Mouse (Mus musculus) midbrain, postnatal 0 days (tissue): ENCODE results near the gene Vdac1. TPM values are rescaled to one million over a fixed set of nuclear protein-coding genes. Genes with fewer than 3 reads are reported as not detected.
A peak's percentile ranks its signal among the peaks of the same experiment; 100 is the strongest.

Experiments
- ATAC-seq: fragments of 200-750 bp; cut with Nextera tagmentation; 2 replicates; pipeline ENCODE4 v1.8.0; 2017; ENCODE audit warnings: moderate number of reproducible peaks, mild to moderate bottlenecking, moderate TSS enrichment, moderate library complexity; ENCODE audit not compliant: low FRiP score
- DNase-seq: peaks from one replicate; pipeline ENCODE4 v3.0.0-alpha.2; 2015; ENCODE audit warnings: low spot score
- H3K27ac ChIP-seq: fragments of 300-500 bp; sonication (generic); 2 replicates; pipeline ENCODE4 v1.5.1; 2014; ENCODE audit warnings: low read depth, mild to moderate bottlenecking, low read length, mixed read lengths
- H3K27me3 ChIP-seq: fragments of 300-500 bp; sonication (generic); 2 replicates; pipeline ENCODE4 v1.6.1; 2014; ENCODE audit warnings: low read length, control low read depth, mixed read lengths; ENCODE audit not compliant: insufficient read depth
- H3K36me3 ChIP-seq: fragments of 300-500 bp; sonication (generic); 2 replicates; pipeline ENCODE4 v1.6.1; 2014; ENCODE audit warnings: low read length, control low read depth, mixed read lengths; ENCODE audit not compliant: insufficient read depth
- H3K4me1 ChIP-seq: fragments of 300-500 bp; sonication (generic); 2 replicates; pipeline ENCODE4 v1.6.1; 2014; ENCODE audit warnings: mild to moderate bottlenecking, control low read depth, antibody characterized with exemption, low read length, mixed read lengths; ENCODE audit not compliant: insufficient read depth
- H3K4me2 ChIP-seq: fragments of 300-500 bp; sonication (generic); 2 replicates; pipeline ENCODE4 v1.6.1; 2014; ENCODE audit warnings: low read depth, mild to moderate bottlenecking, low read length, mixed read lengths; ENCODE audit not compliant: poor library complexity, severe bottlenecking
- H3K4me3 ChIP-seq: fragments of 300-500 bp; sonication (generic); 2 replicates; pipeline ENCODE4 v1.5.1; 2014; ENCODE audit warnings: low read depth, mild to moderate bottlenecking, low read length, moderate library complexity
- H3K9ac ChIP-seq: fragments of 300-500 bp; sonication (generic); replicated peaks from 2 replicates; pipeline ENCODE4 v1.6.1; 2014; ENCODE audit warnings: mild to moderate bottlenecking, low read length, moderate library complexity, mixed read lengths; ENCODE audit not compliant: poor library complexity, severe bottlenecking
- H3K9me3 ChIP-seq: fragments of 300-500 bp; sonication (generic); 2 replicates; pipeline ENCODE4 v1.6.1; 2016; ENCODE audit warnings: low read length, control low read depth
- CTCF ChIP-seq: IDR thresholded peaks from 2 replicates; pipeline ENCODE4 v1.5.1; 2016; ENCODE audit warnings: antibody characterized with exemption, mild to moderate bottlenecking
- WGBS: fragments of 180-500 bp; shearing (Covaris S2); extraction: QIAGEN DNeasy Blood & Tissue Kit; methylation state at CpG from one replicate; pipeline ENCODE4 v1.1.7; 2014; 5-methylcytosine and 5-hydroxymethylcytosine counted together
- polyA plus RNA-seq: library from polyadenylated mRNA; unstranded; fragments of >200 nt; fragmentation: Nextera tagmentation; extraction: Ambion mirVana; gene quantifications from 2 replicates; pipeline ENCODE4 v1.2.1, GENCODE M21; 2015
- total RNA-seq: library from RNA; depleted of rRNA; stranded (reverse); fragments of >200 nt; gene quantifications from 2 replicates; pipeline ENCODE4 v1.2.3, GENCODE M21; 2014

The Vdac1 gene
- total and polyA plus RNA-seq, 2 experiments from 2014 or later, result 337 to 412 TPM

DNA sequence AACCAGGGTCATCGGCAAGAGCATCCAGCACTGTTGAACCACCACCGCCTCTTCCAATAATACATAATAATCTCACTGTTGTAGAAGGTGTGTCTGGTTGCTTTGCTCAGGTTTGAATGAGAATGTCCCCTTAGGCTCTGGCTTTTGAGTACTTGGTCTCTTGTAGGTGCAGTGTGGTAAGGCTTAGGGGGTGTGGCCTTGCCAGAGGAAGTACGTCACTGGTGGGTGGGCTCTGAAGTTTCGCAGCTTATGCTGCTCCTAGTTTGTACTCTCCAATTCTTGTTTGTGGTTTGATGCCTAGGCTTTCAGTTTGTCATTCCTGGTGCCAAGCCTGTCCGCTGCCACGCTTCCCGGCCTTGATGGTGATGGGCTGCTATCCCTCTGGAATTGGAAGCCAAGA lies 29.3 kb downstream of the Vdac1 start:
- H3K27ac ChIP-seq, result no peak overlapping the region
- no peaks in the 10 kb centered on the region for H3K4me1 ChIP-seq
- no peak overlapping the region for H3K4me3 ChIP-seq
- peaks cover 38% of the 10 kb centered on the region for H3K36me3 ChIP-seq
- H3K9me3 ChIP-seq, result no peaks in the 10 kb centered on the region
- 91% methylated on average over 7 of the region's 7 CpGs for WGBS
- H3K27me3 ChIP-seq, result no peaks in the 10 kb centered on the region
- ATAC-seq, result no peak
- no peak for TF ChIP-seq CTCF
- no peak for DNase-seq
- H3K9ac ChIP-seq, result no peak overlapping the region
- no peak overlapping the region for H3K4me2 ChIP-seq

DNA sequence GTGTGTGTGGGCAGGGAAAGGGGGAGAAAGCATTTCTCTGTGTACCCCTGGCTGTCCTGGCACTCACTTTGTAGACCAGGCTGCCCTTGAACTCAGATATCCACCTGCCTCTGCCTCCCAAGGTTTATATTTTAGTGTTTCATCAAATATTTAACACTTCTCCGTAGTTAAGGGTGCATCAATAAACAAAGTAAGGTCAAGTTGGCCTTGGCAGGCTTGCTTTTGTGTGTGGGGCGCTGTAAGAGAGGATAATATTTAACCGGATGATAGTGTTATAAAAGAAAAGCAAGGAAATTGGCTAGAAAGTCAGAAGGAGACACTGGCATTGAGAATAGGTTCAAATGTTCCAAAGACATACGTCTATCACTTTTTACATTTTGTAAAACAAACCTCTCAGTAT lies 33.8 kb downstream of the Vdac1 start:
- no peak overlapping the region for H3K4me2 ChIP-seq
- WGBS, result 77% methylated on average over 4 of the region's 4 CpGs
- no peak overlapping the region for H3K27ac ChIP-seq
- peaks cover 10% of the 10 kb centered on the region for H3K36me3 ChIP-seq
- TF ChIP-seq CTCF, result no peak
- H3K9ac ChIP-seq, result no peak overlapping the region
- DNase-seq (no peak), ATAC-seq (no peak)
- H3K27me3 ChIP-seq, result no peaks in the 10 kb centered on the region
- no peak overlapping the region for H3K4me3 ChIP-seq
- H3K9me3 ChIP-seq, result no peaks in the 10 kb centered on the region
- H3K4me1 ChIP-seq, result no peaks in the 10 kb centered on the region

DNA sequence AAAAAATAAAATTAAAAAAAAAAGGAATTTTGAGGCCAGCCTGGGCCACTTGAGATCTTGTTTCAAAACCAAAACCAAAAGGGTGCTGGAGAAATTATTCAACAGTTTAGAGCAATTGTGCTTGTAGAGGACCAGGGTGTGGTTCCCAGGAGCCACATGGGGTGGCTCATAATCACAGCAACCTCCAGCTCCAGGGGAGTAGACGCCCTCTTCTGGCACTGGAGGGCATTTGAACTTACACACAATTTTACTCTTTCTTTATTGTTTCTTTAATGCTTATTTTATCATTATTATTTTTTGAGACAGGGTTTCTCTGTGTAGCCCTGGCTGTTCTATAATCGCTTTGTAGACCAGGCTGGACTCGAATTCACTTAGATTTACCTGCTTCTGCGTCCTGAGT lies 34.7 kb downstream of the Vdac1 start:
- 34% methylated on average over 4 of the region's 4 CpGs for WGBS
- TF ChIP-seq CTCF, result peak; percentile 31
- H3K36me3 ChIP-seq, result peaks cover 3% of the 10 kb centered on the region; the same call in 1 of the 2 replicates
- H3K4me1 ChIP-seq, result no peaks in the 10 kb centered on the region
- H3K27me3 ChIP-seq, result no peaks in the 10 kb centered on the region
- no peak overlapping the region for H3K4me2 ChIP-seq
- DNase-seq, result no peak
- no peak overlapping the region for H3K4me3 ChIP-seq
- no peak overlapping the region for H3K9ac ChIP-seq
- H3K9me3 ChIP-seq, result no peaks in the 10 kb centered on the region
- H3K27ac ChIP-seq, result no peak overlapping the region
- no peak for ATAC-seq

DNA sequence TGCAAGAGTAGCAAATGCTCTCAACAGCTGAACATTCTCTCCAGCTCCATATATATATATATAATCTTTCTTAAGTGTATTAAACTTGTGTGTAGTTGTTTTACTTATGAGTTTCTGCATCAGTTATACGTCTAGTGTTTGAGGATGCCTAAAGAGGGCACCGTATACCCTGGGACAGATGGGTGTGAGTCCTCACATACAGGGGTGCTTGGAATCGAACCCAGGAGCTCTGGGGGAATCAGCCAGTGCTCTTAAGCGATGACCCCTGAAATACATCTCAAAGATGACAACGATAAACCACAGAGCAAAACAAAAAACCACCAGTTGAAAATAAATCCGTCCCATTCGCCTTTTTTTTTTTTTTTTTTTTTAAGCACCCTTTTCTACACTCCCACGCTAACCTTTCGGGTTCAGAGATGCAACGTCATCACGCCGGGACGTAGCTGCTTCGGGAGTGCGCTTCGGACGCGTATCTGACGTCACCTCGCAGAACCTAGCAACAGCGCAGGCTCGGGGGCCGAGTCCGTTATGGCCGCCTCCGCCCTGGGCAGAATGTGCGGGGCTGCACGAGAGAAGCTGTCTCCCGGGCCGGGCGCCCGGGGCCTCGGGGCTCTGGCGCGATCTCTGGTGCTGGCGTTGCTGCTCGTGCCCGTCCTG lies 35.4 kb downstream of the Vdac1 start, which contains the start of gene 9530068E07Rik:
Gene 9530068E07Rik, plus strand, starts transcription at position 489 of the 657 bp plus-strand sequence.
- DNase-seq (peak; percentile 98), ATAC-seq (peak; percentile 96)
- H3K27ac ChIP-seq, result peak within 1 kb of the TSS; percentile 95
- peak within 1 kb of the TSS; percentile 97 for H3K9ac ChIP-seq
- 1% methylated on average over 38 of the region's 38 CpGs for WGBS
- peak within 1 kb of the TSS; percentile 71 for H3K4me2 ChIP-seq
- no peaks in the 10 kb centered on the region for H3K9me3 ChIP-seq
- H3K4me1 ChIP-seq, result no peaks in the 10 kb centered on the region
- 0 out of 2 replicates have a peak, but pooled peaks cover 3% of the 10 kb centered on the region for H3K36me3 ChIP-seq
- no peak for TF ChIP-seq CTCF
- peak within 1 kb of the TSS; percentile 98 for H3K4me3 ChIP-seq
- no peaks in the 10 kb centered on the region for H3K27me3 ChIP-seq

DNA sequence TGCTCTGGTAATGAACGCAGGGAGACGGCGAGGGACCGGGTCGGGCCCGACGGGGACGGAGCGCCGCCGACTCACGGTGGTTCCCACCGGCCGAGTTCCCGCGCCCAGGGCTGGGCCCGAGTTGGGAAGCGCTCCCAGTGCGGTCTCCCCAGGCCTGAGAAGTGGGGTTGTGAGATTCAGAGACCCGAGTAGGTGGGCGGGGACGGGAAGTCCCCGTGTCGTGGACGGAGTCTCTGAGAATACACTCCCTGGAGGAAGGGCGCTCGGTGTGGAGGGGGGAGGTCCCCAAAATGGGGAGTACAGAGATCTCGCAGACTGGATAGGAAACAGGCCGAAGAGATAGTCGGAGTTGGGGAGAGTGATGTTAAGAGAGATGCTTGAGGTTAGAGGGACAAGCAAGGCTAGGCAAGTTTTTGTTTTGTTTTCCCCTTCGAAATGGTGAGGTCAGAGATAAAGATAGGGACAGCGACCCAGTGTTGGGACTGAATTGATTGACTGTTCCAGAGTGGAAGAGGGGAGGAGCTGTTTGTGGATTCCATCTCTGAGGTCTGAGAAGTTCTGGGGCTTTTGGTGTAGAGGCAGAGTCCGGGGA lies 36.0 kb downstream of the Vdac1 start:
- WGBS, result under 1% methylated on average over 33 of the region's 33 CpGs
- no peak for TF ChIP-seq CTCF
- H3K27ac ChIP-seq, result peak overlapping the region; percentile 95

DNA sequence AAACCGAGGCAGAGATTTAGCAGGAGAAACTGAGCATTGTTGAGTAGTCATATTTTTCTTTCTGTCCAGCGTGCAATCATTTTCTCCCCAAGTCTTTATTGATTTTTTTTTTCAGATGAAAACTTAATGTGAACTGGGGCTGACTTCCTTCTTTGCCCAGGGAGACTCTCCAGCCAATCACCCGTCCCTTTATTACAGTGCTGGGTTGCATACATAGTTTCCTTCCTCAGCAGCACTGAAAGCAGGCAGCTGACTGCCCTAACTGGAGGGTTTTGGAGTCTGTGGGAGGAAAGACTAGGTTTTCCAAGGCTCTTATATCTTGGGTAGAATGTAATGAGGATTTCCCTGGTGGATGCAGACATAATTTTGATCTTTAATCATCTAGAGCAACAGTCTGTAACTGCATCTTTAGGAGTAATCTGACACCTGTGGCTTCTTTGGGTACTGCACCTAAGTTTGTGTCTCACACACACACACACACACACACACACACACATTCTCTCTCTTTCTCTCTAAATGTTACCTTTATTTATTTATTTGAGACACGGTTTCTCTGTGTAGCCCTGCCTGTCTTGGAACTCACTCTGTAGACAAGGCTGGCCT lies 36.8 kb downstream of the Vdac1 start:
- DNase-seq (peak; percentile 33), ATAC-seq (no peak)
- WGBS, result 88% methylated on average over 4 of the region's 4 CpGs
- peak overlapping the region; percentile 98 for H3K4me3 ChIP-seq
- peak overlapping the region; percentile 71 for H3K4me2 ChIP-seq
- H3K9me3 ChIP-seq, result no peaks in the 10 kb centered on the region
- no peaks in the 10 kb centered on the region for H3K36me3 ChIP-seq
- peak; percentile 45 for TF ChIP-seq CTCF
- no peaks in the 10 kb centered on the region for H3K4me1 ChIP-seq
- no peaks in the 10 kb centered on the region for H3K27me3 ChIP-seq
- H3K9ac ChIP-seq, result no peak overlapping the region
- no peak overlapping the region for H3K27ac ChIP-seq

More for the DNA sequence above, 36.0 kb downstream of the Vdac1 start:
- Histone ChIP-seq H3K4me3 (peak overlapping the region; percentile 98), H3K9me3 (no peaks in the 10 kb centered on the region), H3K27me3 (no peaks in the 10 kb centered on the region), H3K36me3 (0 out of 2 replicates have a peak, but pooled peaks cover under 1% of the 10 kb centered on the region), H3K9ac (peak overlapping the region; percentile 97), H3K4me1 (no peaks in the 10 kb centered on the region), H3K4me2 (peak overlapping the region; percentile 71)
- peak; percentile 26 for DNase-seq
- ATAC-seq, result peak; percentile 76
